Mouse (Mus musculus) yolk sac, embryonic 10.5 days (tissue): ENCODE data around the gene Gm11983.
"Not testable (repeated sequence)": the region's sequence is repeated elsewhere in the genome, so short reads cannot be mapped to it uniquely, and the experiment has no call there.

Source experiments
- DNase-seq: peaks from one replicate; pipeline ENCODE4 v3.0.0-alpha.2; 2017; ENCODE audit warnings: low spot score

Gm11983 gene

GRCm38 (mm10) chr11:6837554-6837953 is at the start of gene Gm11983:
Gm11983 (minus strand) TSS chr11:6837654.
- DNase-seq, result no peak

GRCm38 (mm10) chr11:6883045-6883444 is 45.6 kb upstream of the Gm11983 start:
- DNase-seq, result not testable (repeated sequence)

- no peak for DNase-seq
Measured at GRCm38 (mm10) chr11:6881614-6882013, 44.2 kb upstream of the Gm11983 start.

- no peak for DNase-seq
Measured at GRCm38 (mm10) chr11:6877740-6878139, 40.3 kb upstream of the Gm11983 start.

- no peak for DNase-seq
Measured at GRCm38 (mm10) chr11:6870947-6871346, 33.5 kb upstream of the Gm11983 start.

GRCm38 (mm10) chr11:6865536-6865935 is 28.1 kb upstream of the Gm11983 start:
- no peak for DNase-seq

- DNase-seq, result no peak
Measured at GRCm38 (mm10) chr11:6862185-6862584, 24.7 kb upstream of the Gm11983 start.

- no peak for DNase-seq
Measured at GRCm38 (mm10) chr11:6859898-6860858, 22.7 kb upstream of the Gm11983 start.

- no peak for DNase-seq
Measured at GRCm38 (mm10) chr11:6859096-6859495, 21.6 kb upstream of the Gm11983 start.

- no peak for DNase-seq
Measured at GRCm38 (mm10) chr11:6855942-6856341, 18.5 kb upstream of the Gm11983 start.

GRCm38 (mm10) chr11:6853366-6853765 is 15.9 kb upstream of the Gm11983 start:
- DNase-seq, result not testable (repeated sequence)

- no peak for DNase-seq
Measured at GRCm38 (mm10) chr11:6843831-6844230, 6.4 kb upstream of the Gm11983 start.

GRCm38 (mm10) chr11:6842160-6842559 is 4.7 kb upstream of the Gm11983 start:
- DNase-seq, result no peak

- no peak for DNase-seq
Measured at GRCm38 (mm10) chr11:6840775-6841174, 3.3 kb upstream of the Gm11983 start.

- no peak for DNase-seq
Measured at GRCm38 (mm10) chr11:6834636-6835035, 2.8 kb downstream of the Gm11983 start.

GRCm38 (mm10) chr11:6833731-6834130 is 3.7 kb downstream of the Gm11983 start:
- no peak for DNase-seq

GRCm38 (mm10) chr11:6831931-6832330 is 5.5 kb downstream of the Gm11983 start:
- DNase-seq, result no peak

GRCm38 (mm10) chr11:6828196-6828595 is 9.3 kb downstream of the Gm11983 start:
- DNase-seq, result no peak

GRCm38 (mm10) chr11:6826157-6826556 is 11.3 kb downstream of the Gm11983 start:
- no peak for DNase-seq

GRCm38 (mm10) chr11:6823176-6823575 is 14.3 kb downstream of the Gm11983 start:
- DNase-seq, result no peak

GRCm38 (mm10) chr11:6814486-6814885 is 23.0 kb downstream of the Gm11983 start:
- no peak for DNase-seq

GRCm38 (mm10) chr11:6802879-6803278 is 34.6 kb downstream of the Gm11983 start:
- DNase-seq, result not testable (repeated sequence)

GRCm38 (mm10) chr11:6790690-6791089 is 46.8 kb downstream of the Gm11983 start:
- DNase-seq, result no peak
